Mouse (Mus musculus) cerebellum, adult 2 months (tissue): Measurements from ENCODE around the gene Sigmar1. TPM values are rescaled to one million over a fixed set of nuclear protein-coding genes. Genes with fewer than 3 reads are reported as not detected.
"Not testable (repeated sequence)": the region's sequence is repeated elsewhere in the genome, so short reads cannot be mapped to it uniquely, and the experiment has no call there.

Experiments
- DNase-seq, 2 experiments: peaks; one replicate each; pipeline ENCODE4 v3.0.0; 2021
- H3K27ac ChIP-seq: fragments of 200-500 bp; 2 replicates; pipeline ENCODE4 v1.5.1; 2012; ENCODE audit warnings: low read length, control low read depth, inconsistent platforms; ENCODE audit not compliant: insufficient read depth
- H3K27me3 ChIP-seq: fragments of 200-500 bp; 2 replicates; pipeline ENCODE4 v1.6.1; 2012; ENCODE audit warnings: inconsistent platforms, mild to moderate bottlenecking, low read length, moderate library complexity; ENCODE audit not compliant: control insufficient read depth, insufficient read depth
- H3K4me1 ChIP-seq: fragments of 200-500 bp; 2 replicates; pipeline ENCODE4 v1.6.1; 2011; ENCODE audit warnings: low read length; ENCODE audit not compliant: control insufficient read depth, insufficient read depth
- H3K4me3 ChIP-seq: fragments of 200-500 bp; replicated peaks from 2 replicates; pipeline ENCODE3; 2011; ENCODE audit warnings: mild to moderate bottlenecking, low read depth, low read length, control low read depth; ENCODE audit not compliant: insufficient read depth
- CTCF ChIP-seq: fragments of 200-500 bp; IDR thresholded peaks from 2 replicates; pipeline ENCODE4 v1.5.1; 2011; ENCODE audit warnings: low read depth, mild to moderate bottlenecking, control low read depth, low read length, moderate library complexity, borderline replicate concordance; ENCODE audit not compliant: insufficient read depth
- POLR2A ChIP-seq: fragments of 200-500 bp; IDR thresholded peaks from 2 replicates; pipeline ENCODE4 v1.6.1; 2011; ENCODE audit warnings: low read length, control low read depth, borderline replicate concordance; ENCODE audit not compliant: insufficient read depth
- WGBS: fragments of 180-500 bp; shearing (Covaris S2); methylation state at CpG from one replicate; pipeline ENCODE4 v1.1.7; 2018; 5-methylcytosine and 5-hydroxymethylcytosine counted together
- polyA plus RNA-seq: library from polyadenylated mRNA; depleted of rRNA; stranded (reverse); fragments of >200 nt; gene quantifications from 2 replicates; pipeline ENCODE4 v1.2.3, GENCODE M21; 2012

Gene Sigmar1
- polyA plus RNA-seq, 1 experiment = 71.1 TPM

GRCm38 (mm10) chr4:41712421-41713196 is 43.3 kb downstream of the Sigmar1 start:
- 7% methylated on average over 31 of the region's 31 CpGs for WGBS

GRCm38 (mm10) chr4:41711705-41712375 is 44.1 kb downstream of the Sigmar1 start:
- peak; percentile 64 to 69 for DNase-seq
- peak overlapping the region; percentile 90 for H3K4me3 ChIP-seq
- 21% methylated on average over 16 of the region's 16 CpGs for WGBS
- H3K27ac ChIP-seq = peak overlapping the region; percentile 4; the same call in 1 of the 2 replicates
- peaks cover 14% of the 10 kb centered on the region for H3K4me1 ChIP-seq
- no peak for TF ChIP-seq POLR2A
- no peak for TF ChIP-seq CTCF
- no peaks in the 10 kb centered on the region for H3K27me3 ChIP-seq

More at GRCm38 (mm10) chr4:41712421-41713196, 43.3 kb downstream of the Sigmar1 start:
- Histone ChIP-seq H3K27ac (peak overlapping the region; percentile 81), H3K4me1 (peaks cover 9% of the 10 kb centered on the region; the same call in 1 of the 2 replicates), H3K4me3 (peak overlapping the region; percentile 90), H3K27me3 (no peaks in the 10 kb centered on the region)
- DNase-seq = peak in 1 of 2 experiments; percentile 54
- TF ChIP-seq CTCF (no peak), POLR2A (no peak)

GRCm38 (mm10) chr4:41710229-41710628 is 45.7 kb downstream of the Sigmar1 start:
- TF ChIP-seq POLR2A (no peak), CTCF (no peak)
- no peak for DNase-seq
- 71% methylated on average over 4 of the region's 4 CpGs for WGBS
- peaks cover 22% of the 10 kb centered on the region for H3K4me1 ChIP-seq
- no peaks in the 10 kb centered on the region for H3K27me3 ChIP-seq
- H3K27ac ChIP-seq = no peak overlapping the region
- H3K4me3 ChIP-seq = no peak overlapping the region

GRCm38 (mm10) chr4:41708192-41708745 is 47.7 kb downstream of the Sigmar1 start:
- 43% methylated on average over 8 of the region's 8 CpGs for WGBS
- H3K27ac ChIP-seq = no peak overlapping the region
- H3K4me3 ChIP-seq = no peak overlapping the region
- H3K4me1 ChIP-seq = peaks cover 22% of the 10 kb centered on the region
- H3K27me3 ChIP-seq = no peaks in the 10 kb centered on the region
- peak in 1 of 2 experiments; percentile 65 for DNase-seq
- TF ChIP-seq CTCF (peak; percentile 41; the same call in 1 of the 2 replicates), POLR2A (no peak)

GRCm38 (mm10) chr4:41707011-41707535 is 48.9 kb downstream of the Sigmar1 start:
- DNase-seq = peak; percentile 80 to 84
- H3K27me3 ChIP-seq = no peaks in the 10 kb centered on the region
- WGBS = 7% methylated on average over 13 of the region's 13 CpGs
- no peak for TF ChIP-seq POLR2A
- peak; percentile 84 for TF ChIP-seq CTCF
- H3K27ac ChIP-seq = no peak overlapping the region
- H3K4me3 ChIP-seq = no peak overlapping the region
- peaks cover 19% of the 10 kb centered on the region for H3K4me1 ChIP-seq

- no peak overlapping the region for H3K4me3 ChIP-seq
- peaks cover 15% of the 10 kb centered on the region for H3K4me1 ChIP-seq
- no peak for TF ChIP-seq CTCF
- WGBS = 47% methylated on average over 19 of the region's 19 CpGs
- peak in 1 of 2 experiments; percentile 44 for DNase-seq
- no peak overlapping the region for H3K27ac ChIP-seq
- no peaks in the 10 kb centered on the region for H3K27me3 ChIP-seq
Measured at GRCm38 (mm10) chr4:41705922-41706754, 49.8 kb downstream of the Sigmar1 start.

- no peaks in the 10 kb centered on the region for H3K27me3 ChIP-seq
- H3K27ac ChIP-seq = no peak overlapping the region
- WGBS = 58% methylated on average over 5 of the region's 5 CpGs
- no peak overlapping the region for H3K4me3 ChIP-seq
- DNase-seq = no peak
- TF ChIP-seq POLR2A (no peak), CTCF (no peak)
- H3K4me1 ChIP-seq = peaks cover 13% of the 10 kb centered on the region
Measured at GRCm38 (mm10) chr4:41704651-41705050, 51.3 kb downstream of the Sigmar1 start.

GRCm38 (mm10) chr4:41702226-41702625 is 53.7 kb downstream of the Sigmar1 start:
- H3K27ac ChIP-seq, H3K27me3 ChIP-seq, H3K4me3 ChIP-seq, DNase-seq: not testable (repeated sequence)
- WGBS = 87% methylated on average over 2 of the region's 2 CpGs
- H3K4me1 ChIP-seq = peaks cover 11% of the 10 kb centered on the region

GRCm38 (mm10) chr4:41700224-41700623 is 55.7 kb downstream of the Sigmar1 start:
- DNase-seq, H3K4me3 ChIP-seq, H3K27ac ChIP-seq, H3K4me1 ChIP-seq, H3K27me3 ChIP-seq: not testable (repeated sequence)
- WGBS = 43% methylated on average over 2 of the region's 8 CpGs

GRCm38 (mm10) chr4:41699783-41700182 is 56.2 kb downstream of the Sigmar1 start, which contains the start of gene Il11ra1:
Gene Il11ra1, plus strand, starts transcription at chr4:41699989.
- not testable (repeated sequence) for H3K4me3 ChIP-seq, H3K27me3 ChIP-seq, H3K4me1 ChIP-seq, H3K27ac ChIP-seq, DNase-seq
- WGBS = 81% methylated on average over 10 of the region's 10 CpGs
